Mouse (Mus musculus): ENCODE data around the gene Eef1e1.
A peak's percentile ranks its signal among the peaks of the same experiment; 100 is the strongest.

DNA sequence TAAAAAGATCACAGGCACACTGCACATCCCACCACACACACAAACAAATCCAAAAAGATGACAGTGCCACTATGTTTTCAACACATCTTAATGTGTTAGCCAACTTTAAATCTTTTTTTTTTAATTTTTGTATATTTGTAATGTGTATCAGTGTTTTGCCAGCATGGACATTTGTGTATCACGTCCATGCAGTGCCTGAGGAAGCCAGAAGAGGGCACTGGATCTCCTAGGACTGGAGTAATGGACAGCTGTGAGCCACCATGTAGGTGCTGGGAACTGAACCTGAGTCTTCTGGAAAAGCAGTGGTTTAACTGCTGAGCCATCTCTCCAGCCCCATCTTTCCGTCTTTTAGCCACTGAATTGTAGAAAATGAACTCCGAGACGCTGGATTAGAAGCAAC, 46.7 kb downstream of the Eef1e1 start:
- TF ChIP-seq CTCF (IDR thresholded peaks at IDR 0.05; ENCODE audit: low read depth): peak; percentile 31; the same call in 1 of the 2 replicates
- no peak for TF ChIP-seq EP300 (optimal IDR thresholded peaks at IDR 0.05)

Measured in stomach, postnatal 0 days (tissue).